Mouse (Mus musculus): ENCODE results near the gene Spib.

DNA sequence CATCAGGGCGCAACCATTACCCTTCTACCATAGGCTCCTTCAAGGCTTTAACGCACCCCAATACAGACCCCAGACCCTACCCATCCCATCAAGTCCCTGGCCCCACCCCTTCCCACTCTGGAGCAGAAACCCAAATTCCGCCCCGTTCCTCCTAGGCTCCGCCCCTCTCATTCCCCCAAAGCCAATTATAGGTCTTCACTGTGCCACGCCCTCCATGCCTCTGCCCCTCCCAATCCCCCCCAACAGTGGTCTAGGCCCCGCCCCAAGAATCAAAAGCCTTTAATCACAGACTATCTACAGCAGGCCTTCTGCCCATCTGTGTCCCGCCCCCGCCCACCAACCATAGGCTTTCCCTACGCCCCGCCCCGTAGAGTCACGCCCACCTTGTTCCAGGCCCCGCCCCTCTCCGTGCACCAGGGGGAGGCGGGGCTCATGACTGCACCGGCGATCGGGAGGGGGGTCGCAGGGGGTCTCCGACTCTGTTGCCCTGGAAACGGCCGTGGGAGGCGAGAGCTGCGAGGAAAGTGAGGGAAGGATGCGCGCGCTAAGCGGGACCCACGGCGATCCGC is 21.4 kb upstream of the Spib start:
- TF ChIP-seq CTCF (IDR thresholded peaks at IDR 0.05; ENCODE audit: control insufficient read depth, insufficient read depth, insufficient read length) (no peak), CEBPB (IDR thresholded peaks at IDR 0.05; ENCODE audit: low read depth) (no peak), MYOG (IDR thresholded peaks at IDR 0.05; ENCODE audit: control insufficient read depth, extremely low read depth, insufficient read length) (no peak), USF1 (IDR thresholded peaks at IDR 0.05; ENCODE audit: low read depth) (no peak), MYOD1 (IDR thresholded peaks at IDR 0.05; ENCODE audit: control insufficient read depth, insufficient read length, low read depth) (no peak), MAX (IDR thresholded peaks at IDR 0.05) (no peak)

All from C2C12 (cell line).